Mouse (Mus musculus) neural tube, embryonic 14.5 days (tissue): ENCODE measurements around the gene Kcnk2. TPM values are rescaled to one million over a fixed set of nuclear protein-coding genes. Genes with fewer than 3 reads are reported as not detected.

ENCODE experiments used
- ATAC-seq: fragments of 200-750 bp; cut with Nextera tagmentation; 2 replicates; pipeline ENCODE4 v1.8.0; 2017; ENCODE audit warnings: low read depth, mild to moderate bottlenecking, moderate TSS enrichment, moderate library complexity
- H3K27ac ChIP-seq: fragments of 300-500 bp; sonication (generic); 2 replicates; pipeline ENCODE4 v1.5.1; 2014; ENCODE audit warnings: low read depth, mild to moderate bottlenecking, control low read depth, low read length, moderate library complexity, mixed read lengths
- H3K27me3 ChIP-seq: fragments of 300-500 bp; sonication (generic); 2 replicates; pipeline ENCODE4 v1.6.1; 2014; ENCODE audit warnings: low read length; ENCODE audit not compliant: control insufficient read depth, insufficient read depth
- H3K36me3 ChIP-seq: fragments of 300-500 bp; sonication (generic); 2 replicates; pipeline ENCODE4 v1.6.1; 2014; ENCODE audit warnings: low read length, mixed read lengths; ENCODE audit not compliant: control insufficient read depth, insufficient read depth
- H3K4me1 ChIP-seq: fragments of 300-500 bp; sonication (generic); 2 replicates; pipeline ENCODE4 v1.6.1; 2014; ENCODE audit warnings: low read length; ENCODE audit not compliant: control insufficient read depth, insufficient read depth
- H3K4me2 ChIP-seq: fragments of 300-500 bp; sonication (generic); 2 replicates; pipeline ENCODE4 v1.6.1; 2014; ENCODE audit warnings: mild to moderate bottlenecking, low read depth, low read length, control low read depth
- H3K4me3 ChIP-seq: fragments of 300-500 bp; sonication (generic); 2 replicates; pipeline ENCODE4 v1.5.1; 2014; ENCODE audit warnings: low read depth, low read length, control low read depth, mixed read lengths
- H3K9ac ChIP-seq: fragments of 300-500 bp; sonication (generic); replicated peaks from 2 replicates; pipeline ENCODE4 v1.6.1; 2014; ENCODE audit warnings: low read depth, mild to moderate bottlenecking, control low read depth, low read length, mixed read lengths
- H3K9me3 ChIP-seq: fragments of 300-500 bp; sonication (generic); 2 replicates; pipeline ENCODE4 v1.6.1; 2016; ENCODE audit warnings: low read length; ENCODE audit not compliant: control insufficient read depth
- WGBS: fragments of 180-500 bp; shearing (Covaris S2); extraction: QIAGEN DNeasy Blood & Tissue Kit; methylation state at CpG from one replicate; pipeline ENCODE4 v1.1.7; 2014; 5-methylcytosine and 5-hydroxymethylcytosine counted together
- polyA plus RNA-seq: library from polyadenylated mRNA; unstranded; fragments of >200 nt; fragmentation: Nextera tagmentation; extraction: Ambion mirVana; gene quantifications from 2 replicates; pipeline ENCODE4 v1.2.1, GENCODE M21; 2014

Gene Kcnk2
- polyA plus RNA-seq, 1 experiment from 2014 or later, result 18.7 TPM

DNA sequence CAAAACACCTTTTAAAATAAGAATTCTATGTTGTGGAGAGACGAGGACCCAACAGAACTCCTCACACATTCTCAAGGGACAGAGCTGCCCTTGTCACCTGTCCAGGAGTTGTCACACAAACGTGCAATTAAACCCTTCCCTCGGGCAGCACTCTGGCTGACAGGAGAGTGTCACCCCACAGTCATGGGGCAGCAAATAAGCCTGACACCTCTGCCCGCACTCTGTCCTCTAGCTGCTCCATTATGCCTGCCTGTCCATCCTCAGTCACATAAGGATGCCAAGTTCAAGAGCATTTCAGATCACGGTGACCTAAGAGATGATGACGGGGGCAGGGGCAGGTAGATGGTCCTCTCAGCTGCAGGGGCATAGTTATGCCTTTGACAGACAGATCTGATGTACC is 87.6 kb downstream of the Kcnk2 start:
- Histone ChIP-seq H3K9ac (no peak overlapping the region), H3K4me2 (no peak overlapping the region), H3K36me3 (no peaks in the 10 kb centered on the region), H3K27me3 (no peaks in the 10 kb centered on the region), H3K9me3 (no peaks in the 10 kb centered on the region), H3K4me3 (no peak overlapping the region), H3K4me1 (no peaks in the 10 kb centered on the region), H3K27ac (no peak overlapping the region)
- 82% methylated on average over 6 of the region's 6 CpGs for WGBS
- no peak for ATAC-seq

DNA sequence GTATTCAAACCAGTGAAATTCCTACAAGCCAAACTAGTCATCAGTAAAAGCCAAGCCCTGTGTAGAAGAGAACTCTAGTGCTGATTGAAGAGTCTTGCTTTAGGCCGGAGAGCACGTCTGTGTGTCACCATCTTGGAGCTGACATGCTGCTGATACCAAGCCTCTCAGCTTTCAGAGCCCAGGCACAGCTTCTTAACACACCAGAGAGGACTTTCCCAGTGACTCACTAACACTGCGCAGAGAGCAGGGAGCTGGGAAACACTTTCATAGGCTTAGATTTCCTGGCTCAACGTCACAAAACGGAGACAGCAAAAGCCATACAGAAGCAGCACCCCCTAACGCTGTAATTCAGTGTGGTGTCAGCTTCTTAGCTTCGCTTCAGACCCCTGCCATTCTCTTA is 88.3 kb downstream of the Kcnk2 start:
- H3K9me3 ChIP-seq, result no peaks in the 10 kb centered on the region
- H3K27me3 ChIP-seq, result no peaks in the 10 kb centered on the region
- no peak overlapping the region for H3K4me3 ChIP-seq
- H3K4me2 ChIP-seq, result no peak overlapping the region
- no peaks in the 10 kb centered on the region for H3K4me1 ChIP-seq
- no peak overlapping the region for H3K27ac ChIP-seq
- ATAC-seq, result no peak
- 74% methylated on average over 7 of the region's 7 CpGs for WGBS
- no peak overlapping the region for H3K9ac ChIP-seq
- H3K36me3 ChIP-seq, result no peaks in the 10 kb centered on the region

DNA sequence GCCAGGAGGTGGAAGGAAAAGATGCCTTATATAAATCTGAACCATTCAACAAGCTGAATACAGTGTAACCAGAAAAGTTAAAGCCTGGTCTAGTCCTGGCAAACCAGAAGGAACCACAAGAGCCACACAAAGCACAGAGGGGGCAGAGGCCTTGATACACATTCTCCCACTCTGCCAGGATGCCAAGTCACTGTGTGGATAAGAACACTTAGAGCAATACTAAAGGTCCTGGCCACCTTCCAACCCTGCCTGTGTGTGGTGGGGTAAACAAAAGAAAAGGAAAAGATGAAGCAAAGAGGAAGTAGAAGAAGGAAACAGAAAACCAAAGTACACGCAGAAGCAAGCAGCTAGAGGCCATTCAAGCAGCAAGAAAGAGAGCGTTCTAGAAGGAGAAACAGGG is 91.9 kb downstream of the Kcnk2 start:
- WGBS, result 81% methylated on average over 2 of the region's 2 CpGs
- no peak overlapping the region for H3K27ac ChIP-seq

DNA sequence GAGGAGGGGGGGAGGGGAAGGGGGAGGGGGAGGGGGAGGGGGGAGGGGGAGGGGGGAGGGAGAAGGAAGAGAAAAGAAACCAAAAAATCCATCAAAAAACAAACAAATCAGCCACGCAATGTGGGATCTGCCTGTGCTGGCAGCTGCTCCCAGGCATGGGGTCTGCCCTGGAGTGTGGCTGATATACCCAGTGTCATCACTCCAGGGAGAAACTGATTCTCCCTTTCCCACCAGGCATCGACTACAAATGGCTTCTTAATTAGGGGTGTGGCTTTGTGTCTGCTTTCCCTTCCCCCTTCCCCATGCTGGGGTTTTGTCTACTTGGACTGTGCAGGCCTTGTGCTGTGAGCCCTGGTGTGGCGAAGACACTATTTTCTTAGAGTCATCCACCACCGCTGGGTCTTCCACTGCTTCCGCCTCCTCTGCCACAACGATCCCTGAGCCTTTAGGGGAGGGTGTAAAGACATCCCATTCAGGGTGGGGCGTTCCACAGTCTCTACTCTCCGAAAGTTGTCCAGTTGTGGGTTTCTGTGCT is 97.0 kb downstream of the Kcnk2 start:
- no peaks in the 10 kb centered on the region for H3K4me1 ChIP-seq
- H3K9me3 ChIP-seq, result no peaks in the 10 kb centered on the region
- no peak overlapping the region for H3K27ac ChIP-seq
- no peak for ATAC-seq
- H3K4me3 ChIP-seq, result no peak overlapping the region
- 58% methylated on average over 8 of the region's 8 CpGs for WGBS
- no peaks in the 10 kb centered on the region for H3K36me3 ChIP-seq
- H3K27me3 ChIP-seq, result no peaks in the 10 kb centered on the region
- H3K9ac ChIP-seq, result no peak overlapping the region
- H3K4me2 ChIP-seq, result no peak overlapping the region

More for the DNA sequence above, 91.9 kb downstream of the Kcnk2 start:
- H3K27me3 ChIP-seq, result no peaks in the 10 kb centered on the region
- H3K4me3 ChIP-seq, result no peak overlapping the region
- H3K9me3 ChIP-seq, result no peaks in the 10 kb centered on the region
- no peak overlapping the region for H3K4me2 ChIP-seq
- no peak overlapping the region for H3K9ac ChIP-seq
- no peak for ATAC-seq
- H3K4me1 ChIP-seq, result no peaks in the 10 kb centered on the region
- H3K36me3 ChIP-seq, result no peaks in the 10 kb centered on the region

DNA sequence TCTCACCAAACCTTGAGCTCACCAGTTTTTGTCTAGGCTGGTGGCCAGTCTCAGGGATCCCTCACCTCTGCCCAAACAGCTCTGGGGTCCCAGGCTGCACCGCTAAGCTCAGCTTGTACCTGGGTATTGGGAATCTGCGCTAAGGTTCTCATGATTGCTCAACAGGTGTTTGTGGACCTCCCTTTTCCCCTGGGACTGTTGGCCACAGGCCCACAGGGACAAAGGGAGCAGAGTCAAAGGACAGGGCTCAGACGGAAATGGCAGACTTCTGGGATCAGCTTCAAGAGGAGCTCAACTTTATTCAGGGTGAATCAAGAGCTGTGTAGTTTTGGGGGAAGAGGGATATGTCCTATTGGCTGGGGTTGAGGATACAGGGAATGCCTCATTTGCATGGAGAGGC is 99.1 kb downstream of the Kcnk2 start:
- Histone ChIP-seq H3K4me1 (no peaks in the 10 kb centered on the region), H3K4me2 (no peak overlapping the region), H3K9me3 (no peaks in the 10 kb centered on the region), H3K9ac (no peak overlapping the region), H3K27ac (no peak overlapping the region), H3K36me3 (no peaks in the 10 kb centered on the region), H3K4me3 (no peak overlapping the region), H3K27me3 (no peaks in the 10 kb centered on the region)
- 91% methylated on average over 3 of the region's 3 CpGs for WGBS
- no peak for ATAC-seq

DNA sequence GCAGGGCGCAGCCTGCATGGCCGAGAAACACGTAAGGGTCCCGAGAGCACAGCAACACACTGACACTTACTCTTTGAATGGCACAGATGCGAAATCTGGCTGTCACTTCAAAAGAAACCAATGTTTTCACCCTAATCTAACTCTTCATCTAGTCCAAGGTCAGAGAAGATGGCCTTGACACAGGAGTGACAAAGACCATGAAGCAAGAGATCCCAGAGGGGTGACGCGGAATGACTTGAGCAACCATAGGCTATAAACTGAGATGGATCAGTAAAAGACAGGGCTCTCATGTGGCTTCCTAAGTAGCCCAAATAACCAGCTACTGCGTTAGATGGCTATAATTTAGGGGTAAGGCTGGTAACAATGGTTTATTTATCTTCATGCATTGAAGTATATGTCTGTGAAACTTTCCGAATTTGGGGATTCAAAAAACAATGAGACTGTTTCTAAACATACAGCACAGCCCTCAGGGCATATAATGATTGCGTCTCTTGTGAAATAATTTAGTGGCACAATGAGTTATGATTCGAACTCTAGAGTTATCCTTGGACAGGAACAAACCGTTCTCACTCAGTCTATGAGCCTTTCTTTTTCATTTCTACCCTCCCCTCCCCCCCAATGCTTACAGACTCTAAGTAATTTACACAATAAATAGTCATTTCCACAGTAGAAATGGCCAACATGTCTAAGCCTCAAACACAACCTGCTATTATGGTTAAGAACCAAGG is 108.2 kb downstream of the Kcnk2 start:
- H3K9ac ChIP-seq, result no peak overlapping the region
- no peaks in the 10 kb centered on the region for H3K36me3 ChIP-seq
- H3K9me3 ChIP-seq, result no peaks in the 10 kb centered on the region
- no peak overlapping the region for H3K4me3 ChIP-seq
- no peaks in the 10 kb centered on the region for H3K4me1 ChIP-seq
- no peak overlapping the region for H3K4me2 ChIP-seq
- 87% methylated on average over 12 of the region's 12 CpGs for WGBS
- H3K27ac ChIP-seq, result no peak overlapping the region
- no peak for ATAC-seq
- no peaks in the 10 kb centered on the region for H3K27me3 ChIP-seq

DNA sequence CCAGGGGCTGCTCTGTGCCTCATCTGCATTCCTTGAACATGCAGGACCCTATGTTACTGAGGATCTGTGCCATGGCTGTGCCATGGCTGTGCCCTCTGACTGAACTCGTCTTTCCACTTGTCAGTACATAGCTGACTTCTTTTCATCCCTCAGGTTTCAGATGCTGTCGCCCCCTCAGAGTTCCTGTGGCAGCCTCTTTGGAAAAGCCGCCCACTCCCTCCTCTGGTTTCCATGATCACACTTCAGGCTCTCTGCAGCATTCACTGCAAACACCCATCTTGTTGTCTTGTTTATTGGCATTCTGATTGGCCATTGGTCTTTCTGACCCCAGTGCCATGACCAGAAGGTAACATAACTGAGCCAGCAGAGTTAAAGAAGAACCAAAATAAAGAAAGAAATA is 111.2 kb downstream of the Kcnk2 start:
- Histone ChIP-seq H3K4me1 (no peaks in the 10 kb centered on the region), H3K27ac (no peak overlapping the region), H3K4me2 (no peak overlapping the region), H3K27me3 (no peaks in the 10 kb centered on the region), H3K4me3 (no peak overlapping the region), H3K36me3 (no peaks in the 10 kb centered on the region), H3K9ac (no peak overlapping the region), H3K9me3 (no peaks in the 10 kb centered on the region)
- 49% methylated on average over 3 of the region's 3 CpGs for WGBS
- ATAC-seq, result no peak

DNA sequence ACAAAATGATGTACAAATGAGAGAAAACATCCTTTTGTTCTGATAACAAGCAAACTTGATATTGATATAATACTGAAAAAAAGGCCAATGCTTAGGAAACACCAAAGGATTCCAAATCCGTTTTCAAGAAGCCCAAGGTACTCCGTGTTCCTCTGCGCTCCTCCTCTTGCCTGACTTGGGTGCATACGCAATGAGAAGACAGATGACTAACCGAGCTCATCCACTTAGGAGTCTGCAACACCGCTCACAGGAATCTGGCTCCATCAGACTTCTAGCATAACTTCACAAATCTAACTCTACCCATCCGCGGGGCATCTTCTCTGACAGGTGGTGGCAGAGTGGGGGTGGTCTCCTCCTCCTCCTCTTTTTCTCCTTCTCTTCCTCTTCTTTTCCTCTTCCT is 113.1 kb downstream of the Kcnk2 start:
- Histone ChIP-seq H3K27ac (no peak overlapping the region), H3K9me3 (no peaks in the 10 kb centered on the region), H3K4me3 (no peak overlapping the region), H3K27me3 (no peaks in the 10 kb centered on the region), H3K4me2 (no peak overlapping the region), H3K36me3 (no peaks in the 10 kb centered on the region), H3K9ac (no peak overlapping the region), H3K4me1 (no peaks in the 10 kb centered on the region)
- 93% methylated on average over 8 of the region's 8 CpGs for WGBS
- no peak for ATAC-seq

DNA sequence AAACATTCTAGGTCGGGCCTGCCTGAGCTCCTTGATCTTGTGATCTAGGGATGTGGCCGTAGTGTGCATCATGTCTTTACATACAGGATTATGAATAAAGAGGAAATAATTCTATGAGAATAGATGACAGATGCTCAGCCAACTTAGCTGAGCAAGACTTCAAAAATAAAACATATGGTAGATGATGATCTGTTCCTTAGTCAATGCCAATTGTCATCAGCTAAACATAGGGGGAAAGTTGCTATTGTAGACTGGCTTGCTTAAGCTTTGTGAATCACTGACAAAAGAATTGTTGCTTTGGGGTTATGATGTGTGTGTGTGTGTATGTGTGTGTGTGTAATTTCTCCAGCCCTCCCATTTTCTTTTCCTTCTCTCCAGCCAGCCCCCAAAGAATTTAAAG is 129.8 kb downstream of the Kcnk2 start:
- H3K4me3 ChIP-seq, result no peak overlapping the region
- no peaks in the 10 kb centered on the region for H3K9me3 ChIP-seq
- no peak overlapping the region for H3K4me2 ChIP-seq
- no peak overlapping the region for H3K27ac ChIP-seq
- no peak overlapping the region for H3K9ac ChIP-seq
- no peak for ATAC-seq
- no peaks in the 10 kb centered on the region for H3K27me3 ChIP-seq
- no peaks in the 10 kb centered on the region for H3K4me1 ChIP-seq
- H3K36me3 ChIP-seq, result no peaks in the 10 kb centered on the region
- 95% methylated on average over 2 of the region's 2 CpGs for whole genome bisulfite sequencing
